Mouse (Mus musculus) limb, embryonic 13.5 days (tissue): Measurements from ENCODE around the gene Emp3. TPM values are rescaled to one million over a fixed set of nuclear protein-coding genes. Genes with fewer than 3 reads are reported as not detected.
"Not testable (repeated sequence)": the region's sequence is repeated elsewhere in the genome, so short reads cannot be mapped to it uniquely, and the experiment has no call there.

ENCODE experiments used
- ATAC-seq: fragments of 200-750 bp; cut with Nextera tagmentation; 2 replicates; pipeline ENCODE4 v1.8.0; 2017; ENCODE audit warnings: low read depth, moderate number of reproducible peaks, moderate TSS enrichment; ENCODE audit not compliant: low FRiP score
- H3K27ac ChIP-seq: fragments of 300-500 bp; sonication (generic); 2 replicates; pipeline ENCODE4 v1.5.1; 2015; ENCODE audit warnings: inconsistent platforms, mild to moderate bottlenecking, moderate library complexity
- H3K27me3 ChIP-seq: fragments of 300-500 bp; sonication (generic); 2 replicates; pipeline ENCODE4 v1.6.1; 2015; ENCODE audit warnings: mild to moderate bottlenecking, inconsistent platforms
- H3K36me3 ChIP-seq: fragments of 300-500 bp; sonication (generic); 2 replicates; pipeline ENCODE4 v1.6.1; 2015; ENCODE audit warnings: inconsistent platforms, mild to moderate bottlenecking, moderate library complexity
- H3K4me1 ChIP-seq: fragments of 300-500 bp; sonication (generic); 2 replicates; pipeline ENCODE4 v1.6.1; 2015; ENCODE audit warnings: inconsistent platforms
- H3K4me2 ChIP-seq: fragments of 300-500 bp; sonication (generic); replicated peaks from 2 replicates; pipeline ENCODE4 v1.6.1; 2015; ENCODE audit warnings: inconsistent platforms, mild to moderate bottlenecking, moderate library complexity
- H3K4me3 ChIP-seq: fragments of 300-500 bp; sonication (generic); 2 replicates; pipeline ENCODE4 v1.5.1; 2015; ENCODE audit warnings: moderate library complexity, mild to moderate bottlenecking, inconsistent platforms
- H3K9ac ChIP-seq: fragments of 300-500 bp; sonication (generic); 2 replicates; pipeline ENCODE4 v1.6.1; 2015; ENCODE audit warnings: mild to moderate bottlenecking, inconsistent platforms
- H3K9me3 ChIP-seq: fragments of 300-500 bp; sonication (generic); 2 replicates; pipeline ENCODE4 v1.6.1; 2016; ENCODE audit warnings: inconsistent platforms
- WGBS: fragments of 180-500 bp; shearing (Covaris S2); methylation state at CpG from one replicate; pipeline ENCODE4 v1.1.7; 2015; 5-methylcytosine and 5-hydroxymethylcytosine counted together
- polyA plus RNA-seq: library from polyadenylated mRNA; unstranded; fragments of >200 nt; fragmentation: Nextera tagmentation; extraction: Ambion mirVana; gene quantifications from 2 replicates; pipeline ENCODE4 v1.2.1, GENCODE M21; 2015

Emp3 gene
- polyA plus RNA-seq, 1 experiment from 2014 or later = 181 TPM

- 93% methylated on average over 16 of the region's 16 CpGs for WGBS
- Histone ChIP-seq H3K27me3 (no peaks in the 10 kb centered on the region), H3K27ac (no peak overlapping the region), H3K4me2 (no peak overlapping the region), H3K9ac (no peak overlapping the region), H3K4me1 (peaks cover under 1% of the 10 kb centered on the region; the same call in 1 of the 2 replicates), H3K36me3 (peaks cover 36% of the 10 kb centered on the region), H3K4me3 (no peak overlapping the region), H3K9me3 (no peaks in the 10 kb centered on the region; the same call in 1 of the 2 replicates)
- ATAC-seq = no peak
Observed at GRCm38 (mm10) chr7:45909145-45909544, 12.1 kb downstream of the Emp3 start.

- Histone ChIP-seq H3K27ac (no peak overlapping the region), H3K4me2 (no peak overlapping the region), H3K9me3 (no peaks in the 10 kb centered on the region; the same call in 1 of the 2 replicates), H3K9ac (no peak overlapping the region), H3K27me3 (no peaks in the 10 kb centered on the region), H3K4me3 (no peak overlapping the region), H3K36me3 (peaks cover 36% of the 10 kb centered on the region), H3K4me1 (no peaks in the 10 kb centered on the region)
- ATAC-seq = no peak
Observed at GRCm38 (mm10) chr7:45908384-45908783, 12.8 kb downstream of the Emp3 start.

DNA sequence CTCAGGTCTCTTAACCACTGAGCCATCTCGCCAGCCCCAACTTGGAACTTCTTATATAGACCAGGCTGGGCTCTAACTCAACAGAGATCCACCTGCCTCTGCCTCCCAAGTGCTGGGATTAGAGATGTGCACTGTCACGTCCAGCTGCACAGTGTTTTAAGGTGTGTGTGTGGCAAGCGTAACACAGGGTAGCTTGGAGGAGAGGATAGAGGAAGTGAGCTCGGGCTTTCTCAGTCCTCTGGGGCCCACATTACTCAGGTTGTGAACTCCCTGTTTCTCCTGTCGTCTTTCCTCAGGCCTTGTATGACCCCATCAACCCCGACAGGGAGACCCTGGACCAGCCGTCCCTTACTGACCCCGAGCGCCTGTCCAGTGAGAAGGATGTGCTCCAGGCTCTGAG lies 14.6 kb downstream of the Emp3 start:
- Histone ChIP-seq H3K27me3 (no peaks in the 10 kb centered on the region), H3K9me3 (no peaks in the 10 kb centered on the region; the same call in 1 of the 2 replicates), H3K9ac (no peak overlapping the region), H3K4me2 (no peak overlapping the region), H3K4me3 (no peak overlapping the region), H3K36me3 (peaks cover 36% of the 10 kb centered on the region), H3K4me1 (no peaks in the 10 kb centered on the region), H3K27ac (no peak overlapping the region)
- WGBS = 93% methylated on average over 9 of the region's 9 CpGs
- ATAC-seq = no peak

DNA sequence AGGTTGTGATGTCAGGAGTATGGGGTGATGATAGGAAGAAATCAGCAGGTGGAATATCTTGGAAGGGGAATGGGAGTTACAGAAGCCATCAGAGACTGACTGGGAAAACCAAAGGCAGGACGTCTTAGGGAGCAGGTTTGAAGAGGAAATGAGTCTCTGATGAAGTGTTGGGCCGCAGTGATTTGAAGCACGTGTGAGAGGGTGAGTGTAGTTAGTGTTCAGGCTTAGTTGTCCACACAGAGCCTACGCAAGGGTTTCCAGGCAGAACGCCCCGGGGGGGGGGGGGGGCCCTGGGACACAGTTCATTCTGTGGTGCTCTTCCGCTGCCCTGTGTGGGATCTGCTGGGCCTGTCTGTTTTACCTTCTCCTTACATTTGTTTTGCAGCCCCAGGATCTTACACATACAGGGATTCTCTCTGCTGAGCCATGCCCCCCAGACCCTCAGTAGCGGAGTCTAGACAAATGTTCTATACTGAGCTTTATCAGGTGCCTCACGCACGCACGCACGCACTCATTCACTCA lies 18.7 kb downstream of the Emp3 start:
- no peak for ATAC-seq
- Histone ChIP-seq H3K9ac (no peak overlapping the region), H3K27me3 (no peaks in the 10 kb centered on the region), H3K9me3 (no peaks in the 10 kb centered on the region), H3K36me3 (no peaks in the 10 kb centered on the region; the same call in 1 of the 2 replicates), H3K27ac (0 out of 2 replicates have a peak overlapping the region, but pooled peaks have one; percentile 39), H3K4me3 (no peak overlapping the region), H3K4me1 (peaks cover 6% of the 10 kb centered on the region), H3K4me2 (no peak overlapping the region)
- WGBS = 65% methylated on average over 12 of the region's 12 CpGs

DNA sequence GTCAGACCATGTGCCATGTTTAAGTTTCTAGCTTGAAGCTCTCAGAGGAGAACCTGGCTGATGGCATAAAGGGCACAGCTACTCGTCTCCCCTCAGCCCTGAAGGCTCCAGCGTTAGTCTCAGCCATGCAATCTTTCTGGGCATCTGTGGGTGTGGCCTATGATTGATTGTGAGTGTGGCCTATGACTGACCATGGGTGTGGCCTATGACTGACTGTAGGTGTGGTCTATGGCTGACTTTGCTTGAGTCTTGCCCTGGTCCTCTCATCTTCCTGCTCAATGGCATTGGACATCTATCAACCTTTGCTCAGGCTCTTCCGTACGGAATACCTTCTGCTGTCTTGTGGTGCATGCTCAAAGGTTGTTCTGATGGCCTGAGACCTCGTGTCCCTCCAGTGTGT lies 19.6 kb downstream of the Emp3 start:
- peaks cover 10% of the 10 kb centered on the region for H3K4me1 ChIP-seq
- WGBS = 56% methylated on average over 5 of the region's 5 CpGs
- H3K27ac ChIP-seq = no peak overlapping the region
- H3K9me3 ChIP-seq = no peaks in the 10 kb centered on the region
- H3K4me3 ChIP-seq = no peak overlapping the region
- no peaks in the 10 kb centered on the region; the same call in 1 of the 2 replicates for H3K36me3 ChIP-seq
- H3K27me3 ChIP-seq = no peaks in the 10 kb centered on the region
- H3K9ac ChIP-seq = no peak overlapping the region
- no peak overlapping the region for H3K4me2 ChIP-seq
- ATAC-seq = no peak

DNA sequence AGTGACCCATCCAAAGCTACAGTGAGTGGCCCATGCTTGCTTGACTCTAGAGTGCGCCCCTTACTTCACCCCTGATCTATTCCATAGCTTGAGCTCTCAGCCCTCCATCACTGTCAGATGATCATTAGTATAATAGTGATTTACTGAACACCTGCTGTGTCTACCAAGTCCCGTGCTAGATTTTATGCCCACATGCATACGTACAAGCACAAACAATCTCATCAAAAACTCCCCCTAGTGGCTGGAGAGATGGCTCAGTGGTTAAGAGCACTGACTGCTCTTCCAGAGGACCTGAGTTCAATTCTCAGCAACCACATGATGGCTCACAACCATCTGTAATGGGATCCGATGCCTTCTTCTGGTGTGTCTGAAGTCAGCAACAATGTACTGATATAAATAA lies 23.1 kb downstream of the Emp3 start:
- H3K4me1 ChIP-seq = peaks cover 14% of the 10 kb centered on the region
- H3K4me3 ChIP-seq = peak overlapping the region; percentile 59; the same call in 1 of the 2 replicates
- H3K9me3 ChIP-seq, H3K36me3 ChIP-seq, H3K27me3 ChIP-seq, ATAC-seq: not testable (repeated sequence)
- peak overlapping the region; percentile 92 for H3K4me2 ChIP-seq
- H3K27ac ChIP-seq = peak overlapping the region; percentile 82; the same call in 1 of the 2 replicates
- peak overlapping the region; percentile 79; the same call in 1 of the 2 replicates for H3K9ac ChIP-seq
- 52% methylated on average over 4 of the region's 4 CpGs for WGBS

DNA sequence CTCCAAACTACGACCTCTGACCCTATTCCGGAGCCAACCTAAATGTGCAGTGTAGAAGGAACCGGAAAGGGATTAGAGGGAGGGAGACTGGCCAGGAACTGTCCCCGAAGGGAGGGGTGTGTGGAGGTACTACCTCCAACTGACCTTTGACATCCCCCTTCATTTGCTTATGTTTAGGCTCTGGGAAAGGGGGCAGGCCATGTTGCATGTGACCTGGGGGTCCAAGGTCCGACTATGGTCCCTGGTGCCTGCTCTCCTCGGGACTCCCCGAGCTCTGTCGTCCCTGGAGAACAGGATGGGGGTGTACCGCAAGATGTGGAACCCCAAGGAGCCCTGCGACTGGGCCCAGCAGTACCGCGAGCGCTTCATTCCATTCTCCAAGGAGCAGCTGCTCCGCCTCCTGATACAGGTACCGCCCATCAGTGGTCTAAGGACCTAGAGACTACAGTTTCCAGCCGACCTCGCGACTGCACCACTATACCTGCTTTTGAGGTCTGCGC lies 23.9 kb downstream of the Emp3 start:
- H3K36me3 ChIP-seq = no peaks in the 10 kb centered on the region; the same call in 1 of the 2 replicates
- H3K9me3 ChIP-seq = no peaks in the 10 kb centered on the region
- peak overlapping the region; percentile 79 for H3K9ac ChIP-seq
- WGBS = 3% methylated on average over 19 of the region's 19 CpGs
- H3K27me3 ChIP-seq = no peaks in the 10 kb centered on the region
- peak overlapping the region; percentile 92 for H3K4me2 ChIP-seq
- ATAC-seq = peak; percentile 38
- H3K4me1 ChIP-seq = peaks cover 14% of the 10 kb centered on the region
- peak overlapping the region; percentile 82 for H3K27ac ChIP-seq
- peak overlapping the region; percentile 59 for H3K4me3 ChIP-seq

DNA sequence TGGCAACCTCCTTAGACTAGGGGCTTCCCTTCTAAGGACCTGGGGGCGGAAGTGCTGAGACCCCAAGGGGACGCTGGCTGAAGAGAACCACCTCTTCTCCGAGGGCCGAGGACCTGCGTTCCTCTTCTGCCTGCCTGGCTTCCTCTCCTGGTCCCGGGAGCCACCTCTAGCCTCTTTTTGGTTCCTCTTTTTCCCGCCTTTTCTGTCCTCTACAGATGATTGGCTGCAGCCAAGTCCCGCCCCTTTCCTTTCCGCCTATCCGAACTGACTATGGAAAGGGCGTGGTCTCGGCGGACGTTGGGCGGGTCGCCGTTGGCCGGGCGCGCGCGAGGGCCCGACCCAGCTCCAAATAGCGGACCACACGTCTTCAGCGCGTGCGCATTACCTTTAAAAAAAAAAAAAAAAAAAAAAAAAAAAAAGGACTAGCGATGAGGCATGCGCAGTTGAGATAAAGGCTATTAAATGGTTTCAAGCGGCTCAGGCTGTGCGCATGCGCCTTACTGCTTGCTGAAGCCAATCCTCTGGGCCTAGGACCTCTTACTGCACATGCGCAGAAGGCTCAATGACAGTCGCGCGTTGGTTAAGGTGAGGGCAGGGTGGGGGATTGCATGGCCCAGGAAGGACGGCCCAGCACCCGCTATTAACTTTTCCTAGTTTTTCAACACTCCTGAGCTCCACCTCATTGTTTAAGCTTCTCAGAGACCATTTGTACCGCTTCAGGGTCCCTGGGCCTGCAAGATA lies 24.5 kb downstream of the Emp3 start, which contains the start of the genes Syngr4 and Tmem143:
Gene Syngr4, minus strand, starts transcription at position 198 of the 741 bp plus-strand sequence.
Gene Tmem143, plus strand, starts transcription at position 425 of the 741 bp plus-strand sequence.
- Histone ChIP-seq H3K36me3 (no peaks in the 10 kb centered on the region; the same call in 1 of the 2 replicates), H3K27me3 (no peaks in the 10 kb centered on the region), H3K4me1 (peaks cover 14% of the 10 kb centered on the region), H3K4me3 (peak within 1 kb of the TSS; percentile 59), H3K4me2 (peak within 1 kb of the TSS; percentile 92), H3K9ac (peak within 1 kb of the TSS; percentile 79), H3K27ac (peak within 1 kb of the TSS; percentile 82), H3K9me3 (no peaks in the 10 kb centered on the region)
- ATAC-seq = peak; percentile 92
- WGBS = under 1% methylated on average over 40 of the region's 40 CpGs

DNA sequence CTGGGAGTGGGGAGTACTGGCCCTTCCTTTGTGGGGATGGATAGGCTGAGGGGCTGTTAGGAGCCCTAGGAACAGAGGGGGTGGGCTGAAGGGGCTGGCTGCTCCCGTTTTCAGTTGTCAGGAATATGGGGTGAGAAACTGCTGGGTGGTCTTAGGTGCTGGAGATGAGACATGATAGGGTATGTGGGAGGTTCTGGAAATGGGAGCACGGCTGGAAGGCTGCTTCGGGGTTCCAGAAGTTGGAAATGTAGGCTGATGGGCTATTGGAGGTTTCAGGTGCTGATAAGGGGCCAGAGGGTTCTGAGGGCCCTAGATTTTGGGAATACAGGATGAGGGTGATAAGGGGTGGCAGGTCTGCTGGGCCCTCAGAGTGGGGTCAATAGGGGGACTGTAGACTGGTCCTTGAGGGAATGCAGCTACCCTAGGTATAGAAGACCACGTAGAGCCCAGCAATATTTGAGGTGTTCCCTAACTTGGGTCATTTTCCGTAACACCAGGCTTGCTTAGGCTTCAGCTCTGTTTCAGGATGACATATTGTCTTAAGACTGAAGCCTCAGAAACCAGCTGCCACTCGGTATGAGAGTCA lies 25.2 kb downstream of the Emp3 start:
- no peaks in the 10 kb centered on the region for H3K9me3 ChIP-seq
- no peaks in the 10 kb centered on the region; the same call in 1 of the 2 replicates for H3K36me3 ChIP-seq
- ATAC-seq = peak; percentile 4; the same call in 1 of the 2 replicates
- H3K27me3 ChIP-seq = no peaks in the 10 kb centered on the region
- 74% methylated on average over 6 of the region's 6 CpGs for WGBS
- H3K4me1 ChIP-seq = peaks cover 14% of the 10 kb centered on the region
- peak overlapping the region; percentile 31 for H3K4me3 ChIP-seq
- 0 out of 2 replicates have a peak overlapping the region, but pooled peaks have one; percentile 33 for H3K27ac ChIP-seq
- H3K4me2 ChIP-seq = peak overlapping the region; percentile 92
- H3K9ac ChIP-seq = no peak overlapping the region

DNA sequence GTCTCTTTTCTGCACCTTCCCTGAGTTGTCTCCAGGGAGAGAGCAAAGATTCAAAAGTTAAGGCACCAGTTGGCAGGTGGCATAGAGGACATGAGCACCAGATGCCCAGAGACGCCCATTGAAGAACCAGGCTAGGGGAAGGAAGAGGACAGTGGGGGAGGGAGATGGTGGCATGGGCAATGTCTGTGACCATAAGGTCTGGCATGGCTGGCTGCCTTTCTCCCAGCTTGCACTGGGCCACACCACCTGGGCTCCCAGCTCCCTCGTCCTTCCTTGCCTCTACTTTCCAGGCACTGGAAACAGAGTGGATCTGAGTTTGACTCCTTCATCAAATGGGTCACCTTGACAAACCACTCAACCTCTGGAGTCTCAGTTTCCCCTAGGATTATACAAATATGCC lies 28.6 kb downstream of the Emp3 start:
- no peaks in the 10 kb centered on the region for H3K36me3 ChIP-seq
- 86% methylated on average over 2 of the region's 2 CpGs for WGBS
- no peak overlapping the region for H3K4me2 ChIP-seq
- H3K9me3 ChIP-seq = no peaks in the 10 kb centered on the region
- no peak overlapping the region for H3K9ac ChIP-seq
- H3K4me1 ChIP-seq = peaks cover 10% of the 10 kb centered on the region
- H3K27me3 ChIP-seq = no peaks in the 10 kb centered on the region
- no peak overlapping the region for H3K27ac ChIP-seq
- ATAC-seq = no peak
- H3K4me3 ChIP-seq = no peak overlapping the region

DNA sequence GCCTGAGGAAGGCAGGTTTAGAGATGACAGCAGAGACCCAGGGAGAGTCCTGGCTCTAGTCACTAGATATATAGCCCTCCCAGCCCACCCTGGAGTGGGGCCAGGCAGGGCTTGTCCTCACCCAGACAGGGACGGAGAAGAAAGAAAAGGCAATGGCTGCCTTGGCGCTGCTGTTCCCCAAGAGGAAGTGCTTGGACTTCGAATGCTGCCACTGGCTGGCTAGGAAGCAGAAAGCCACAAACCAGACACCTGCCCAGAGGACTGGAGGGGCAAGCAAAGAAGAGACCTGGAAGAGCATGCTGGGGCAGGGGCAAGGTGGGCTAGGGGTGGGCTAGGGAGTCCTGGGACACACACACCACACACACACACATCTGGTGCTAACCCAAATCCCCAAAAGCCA lies 34.0 kb downstream of the Emp3 start:
- Histone ChIP-seq H3K4me3 (no peak overlapping the region), H3K9me3 (no peaks in the 10 kb centered on the region), H3K27ac (no peak overlapping the region), H3K36me3 (peaks cover 38% of the 10 kb centered on the region), H3K9ac (no peak overlapping the region), H3K27me3 (no peaks in the 10 kb centered on the region), H3K4me2 (no peak overlapping the region), H3K4me1 (no peaks in the 10 kb centered on the region)
- ATAC-seq = no peak
- 59% methylated on average over 3 of the region's 3 CpGs for WGBS

DNA sequence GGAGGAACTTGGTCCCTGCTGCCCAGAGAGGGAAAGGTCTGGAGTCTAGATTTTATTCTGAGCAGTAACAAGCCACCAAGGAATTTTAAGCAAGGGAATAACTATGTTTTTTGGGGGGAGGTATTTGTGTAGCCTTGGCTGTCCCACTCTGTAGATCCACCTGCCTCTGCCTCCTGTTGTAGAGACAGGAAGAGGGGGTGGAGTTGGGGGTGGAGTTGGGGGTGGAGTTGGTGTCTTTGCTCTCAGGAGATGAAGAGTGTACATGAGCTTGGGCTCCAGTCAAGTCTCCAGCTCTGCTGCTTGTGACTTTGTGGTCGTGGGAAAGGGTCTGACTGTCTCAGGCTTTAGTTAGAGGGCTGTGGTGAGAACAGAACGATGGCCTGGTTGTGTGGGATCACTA lies 40.2 kb downstream of the Emp3 start:
- Histone ChIP-seq H3K36me3 (peaks cover 99% of the 10 kb centered on the region), H3K9ac (no peak overlapping the region), H3K4me3 (no peak overlapping the region), H3K27me3 (no peaks in the 10 kb centered on the region), H3K4me2 (no peak overlapping the region), H3K27ac (no peak overlapping the region), H3K4me1 (no peaks in the 10 kb centered on the region), H3K9me3 (peaks cover 5% of the 10 kb centered on the region; the same call in 1 of the 2 replicates)
- WGBS = 92% methylated on average over 2 of the region's 2 CpGs
- no peak for ATAC-seq
